ENCODE assay signal across 13 mouse cellular contexts in the genomic region with DNA sequence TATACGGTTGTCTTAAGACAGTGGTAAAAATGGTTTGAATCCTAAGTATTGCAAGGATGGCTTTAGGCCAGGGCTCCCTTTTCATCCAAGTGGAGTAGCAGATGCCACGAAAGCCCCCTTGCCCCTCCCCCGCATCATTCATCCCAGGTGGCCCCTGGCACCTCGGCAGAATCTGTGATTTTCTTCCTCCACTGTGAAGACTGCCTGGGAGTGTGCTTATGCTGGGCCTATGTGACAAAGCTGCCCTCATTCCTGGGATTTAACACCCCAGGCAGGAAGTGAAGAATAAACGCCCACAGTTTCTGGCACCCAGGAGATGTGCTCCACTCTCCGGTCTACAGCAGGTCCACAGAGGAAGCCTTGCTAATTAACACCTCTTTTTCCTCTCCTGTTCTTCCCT. TPM values are rescaled to one million over a fixed set of nuclear protein-coding genes. Genes with fewer than 3 reads are reported as not detected.
DNase-seq lines count a peak whose midpoint lies in the region; ATAC-seq and TF ChIP-seq lines count a peak whose summit lies in the region.
"Had no signal": no experiment of that assay in that cellular context is flagged by ENCODE, and none has a peak within 500 bp of the region (broad histone marks: within the 10 kb centered on the region; RNA-seq: fewer than 3 reads in every experiment).

No protein-coding gene starts in this region.

- TF ChIP-seq CTCF in hindbrain, postnatal 0 days (IDR thresholded peaks at IDR 0.05; ENCODE audit: low read depth): no peak
- no peak for TF ChIP-seq CTCF in thymus, adult 2 months (IDR thresholded peaks at IDR 0.05; ENCODE audit: borderline replicate concordance, control insufficient read depth, extremely low read depth, insufficient read depth, low read length, poor library complexity)

- H3K9ac ChIP-seq in hindbrain, postnatal 0 days (replicated peaks; ENCODE audit: low read length): no peak overlapping the region
- H3K9ac ChIP-seq: liver, embryonic 14.5 days had no signal

- H3K4me3 ChIP-seq in hindbrain, postnatal 0 days (ENCODE audit: low read length): no peak overlapping the region
- H3K4me3 ChIP-seq in hindbrain, embryonic 10.5 days: no peak overlapping the region
- no peak overlapping the region for H3K4me3 ChIP-seq in thymus, adult 2 months (ENCODE audit: control insufficient read depth, insufficient read depth, low read length)

- peak; percentile 63 for DNase-seq in hindbrain, postnatal 0 days (ENCODE audit: low spot score)
- no peak for DNase-seq in hindbrain, embryonic 10.5 days (ENCODE audit: low spot score)
- DNase-seq in cerebellum, postnatal 25 days: peak; percentile 36 to 68
- peak; percentile 66 to 67 for DNase-seq in frontal cortex, postnatal 36 days (ENCODE audit: low spot score in 2 of 2)
- DNase-seq in right cerebral cortex, postnatal 10 days (ENCODE audit: low spot score in 2 of 2): peak; percentile 53 to 65
- DNase-seq in lung, postnatal 10 days: no peak
- no peak for DNase-seq in thymus, adult 2 months
- DNase-seq: adrenal gland, postnatal 14 days; heart, postnatal 4 days; kidney, adult 9 months; thymus, postnatal 4 days had no signal

- no peak overlapping the region for H3K4me2 ChIP-seq in hindbrain, postnatal 0 days (ENCODE audit: low read depth, low read length)

- no peaks in the 10 kb centered on the region for H3K9me3 ChIP-seq in hindbrain, postnatal 0 days (ENCODE audit: low read length)
- H3K9me3 ChIP-seq in hindbrain, embryonic 10.5 days: no peaks in the 10 kb centered on the region

- peaks cover 5% of the 10 kb centered on the region for H3K4me1 ChIP-seq in hindbrain, postnatal 0 days (ENCODE audit: insufficient read depth, low read length)
- H3K4me1 ChIP-seq in hindbrain, embryonic 10.5 days (replicated peaks): peaks cover 30% of the 10 kb centered on the region
- H3K4me1 ChIP-seq in thymus, adult 2 months (replicated peaks; ENCODE audit: control insufficient read depth, insufficient read depth, low read length): no peaks in the 10 kb centered on the region

- TF ChIP-seq POLR2A in thymus, adult 2 months (IDR thresholded peaks at IDR 0.05; ENCODE audit: control insufficient read depth, extremely low read depth, insufficient read depth, low read length, poor library complexity): no peak

- WGBS in hindbrain, postnatal 0 days: 29% methylated on average over 6 of the region's 6 CpGs
- 64% methylated on average over 6 of the region's 6 CpGs for WGBS in hindbrain, embryonic 10.5 days
- 79% methylated on average over 6 of the region's 6 CpGs for WGBS in thymus, adult 2 months

- H3K36me3 ChIP-seq in hindbrain, postnatal 0 days (ENCODE audit: insufficient read depth, low read length): no peaks in the 10 kb centered on the region
- H3K36me3 ChIP-seq in hindbrain, embryonic 10.5 days: no peaks in the 10 kb centered on the region
- no peaks in the 10 kb centered on the region for H3K36me3 ChIP-seq in thymus, adult 2 months (ENCODE audit: control insufficient read depth, insufficient read depth, low read length)

- ATAC-seq in hindbrain, postnatal 0 days: no peak
- ATAC-seq in monocyte, adult 5-6 weeks (replicated peaks; ENCODE audit: insufficient number of reproducible peaks, low FRiP score, low TSS enrichment, poor library complexity, severe bottlenecking): no peak

- no peaks in the 10 kb centered on the region for H3K27me3 ChIP-seq in hindbrain, postnatal 0 days (ENCODE audit: insufficient read depth, low read length)
- H3K27me3 ChIP-seq in hindbrain, embryonic 10.5 days (ENCODE audit: insufficient read depth, poor library complexity, severe bottlenecking): no peaks in the 10 kb centered on the region
- H3K27me3 ChIP-seq in thymus, adult 2 months (ENCODE audit: control insufficient read depth, insufficient read depth, low read length): no peaks in the 10 kb centered on the region

- no peak overlapping the region for H3K27ac ChIP-seq in hindbrain, postnatal 0 days
- H3K27ac ChIP-seq in hindbrain, embryonic 10.5 days: no peak overlapping the region
- H3K27ac ChIP-seq in thymus, adult 2 months (ENCODE audit: control insufficient read depth, insufficient read depth, low read length): no peak overlapping the region
- H3K27ac ChIP-seq: liver, embryonic 14.5 days had no signal

RNA-seq across cellular contexts. Expression of a gene that starts 28.6 kb away (rescaled TPM):
- total RNA-seq in hindbrain, postnatal 0 days (2014; rRNA removed): 92.0 and 111 TPM in 2 replicates
- polyA plus RNA-seq in hindbrain, postnatal 0 days (2015; fragmentation: Nextera tagmentation; extraction: Ambion mirVana): 66.0 and 66.8 TPM in 2 replicates
- polyA plus RNA-seq in hindbrain, embryonic 10.5 days (2016; fragmentation: Nextera tagmentation; extraction: Ambion mirVana): 92.4 and 100 TPM in 2 replicates
- total RNA-seq in monocyte, adult 5-6 weeks (2017): 68.1 to 88.1 TPM (median 74.3 TPM) in 3 replicates
- polyA plus RNA-seq in thymus, adult 2 months (2012; rRNA removed): 50.0 and 69.3 TPM in 2 replicates

Comparison
In these comparisons a context has a peak if more than half of its experiments do, and no peak if none do; other contexts are left out.
1. DNase-seq: peak in hindbrain, postnatal 0 days (single experiment), cerebellum, postnatal 25 days (2 of 2), frontal cortex, postnatal 36 days (2 of 2) and right cerebral cortex, postnatal 10 days (2 of 2); none in hindbrain, embryonic 10.5 days (single experiment), lung, postnatal 10 days (single experiment) and thymus, adult 2 months (single experiment).